Mouse (Mus musculus) heart, embryonic 14.5 days (tissue): ENCODE results near the gene BC025920. TPM values are rescaled to one million over a fixed set of nuclear protein-coding genes. Genes with fewer than 3 reads are reported as not detected.

Source experiments
- ATAC-seq: fragments of 200-750 bp; cut with Nextera tagmentation; 2 replicates; pipeline ENCODE4 v1.8.0; 2017; ENCODE audit warnings: low read depth, moderate TSS enrichment; ENCODE audit not compliant: insufficient number of reproducible peaks, insufficient read depth, low FRiP score
- H3K27ac ChIP-seq, 2 experiments: fragments of 200-500 bp in 1 of 2; fragments of 300-500 bp in 1 of 2; sonication (generic) in 1 of 2; replicated peaks in 1 of 2; 2 replicates each; pipeline ENCODE4 v1.5.1; 2012 to 2014; ENCODE audit warnings: low read depth in 2 of 2, low read length in 2 of 2, control low read depth in 1 of 2, mild to moderate bottlenecking in 1 of 2, mixed read lengths in 1 of 2; ENCODE audit not compliant: control insufficient read depth in 1 of 2, insufficient read depth in 1 of 2
- H3K27me3 ChIP-seq: fragments of 300-500 bp; sonication (generic); 2 replicates; pipeline ENCODE4 v1.6.1; 2014; ENCODE audit warnings: mild to moderate bottlenecking, low read length, control low read depth; ENCODE audit not compliant: control insufficient read depth, insufficient read depth
- H3K36me3 ChIP-seq: fragments of 300-500 bp; sonication (generic); 2 replicates; pipeline ENCODE4 v1.6.1; 2014; ENCODE audit warnings: mild to moderate bottlenecking, control low read depth, low read length, mixed read lengths; ENCODE audit not compliant: control insufficient read depth, insufficient read depth
- H3K4me1 ChIP-seq, 2 experiments: fragments of 200-500 bp in 1 of 2; fragments of 300-500 bp in 1 of 2; sonication (generic) in 1 of 2; 2 replicates each; pipeline ENCODE4 v1.6.1; 2012 to 2014; ENCODE audit warnings: low read length in 2 of 2, control low read depth in 1 of 2, mixed read lengths in 1 of 2; ENCODE audit not compliant: control insufficient read depth in 2 of 2, insufficient read depth in 2 of 2
- H3K4me2 ChIP-seq: fragments of 300-500 bp; sonication (generic); 2 replicates; pipeline ENCODE4 v1.6.1; 2014; ENCODE audit warnings: mild to moderate bottlenecking, low read length
- H3K4me3 ChIP-seq, 2 experiments: fragments of 200-500 bp in 1 of 2; fragments of 300-500 bp in 1 of 2; sonication (generic) in 1 of 2; 2 replicates each; pipeline ENCODE4 v1.5.1; 2012 to 2014; ENCODE audit warnings: low read length in 2 of 2, mild to moderate bottlenecking in 2 of 2, control low read depth in 1 of 2, low read depth in 1 of 2, moderate library complexity in 1 of 2; ENCODE audit not compliant: control insufficient read depth in 1 of 2, insufficient read depth in 1 of 2
- H3K9ac ChIP-seq: fragments of 300-500 bp; sonication (generic); 2 replicates; pipeline ENCODE4 v1.6.1; 2014; ENCODE audit warnings: mild to moderate bottlenecking, low read length
- H3K9me3 ChIP-seq: fragments of 300-500 bp; sonication (generic); 2 replicates; pipeline ENCODE4 v1.6.1; 2016; ENCODE audit warnings: low read length, control low read depth; ENCODE audit not compliant: control insufficient read depth
- WGBS: fragments of 180-500 bp; shearing (Covaris S2); extraction: QIAGEN DNeasy Blood & Tissue Kit; methylation state at CpG from one replicate; pipeline ENCODE4 v1.1.7; 2014; 5-methylcytosine and 5-hydroxymethylcytosine counted together
- polyA plus RNA-seq: library from polyadenylated mRNA; unstranded; fragments of >200 nt; fragmentation: Nextera tagmentation; extraction: Ambion mirVana; gene quantifications from 2 replicates; pipeline ENCODE4 v1.2.1, GENCODE M21; 2014

Gene BC025920
- polyA plus RNA-seq, 1 experiment from 2014 or later: 0.35 TPM

- ATAC-seq: no peak
- Histone ChIP-seq H3K36me3 (peaks cover 37% of the 10 kb centered on the region), H3K9me3 (no peaks in the 10 kb centered on the region), H3K4me2 (no peak overlapping the region), H3K27me3 (peaks cover 5% of the 10 kb centered on the region; the same call in 1 of the 2 replicates), H3K4me1 (peaks cover 11 to 15% of the 10 kb centered on the region in 2 experiments), H3K27ac (no peak overlapping the region), H3K4me3 (no peak overlapping the region), H3K9ac (no peak overlapping the region)
- 56% methylated on average over 9 of the region's 9 CpGs for WGBS
Measured at GRCm38 (mm10) chr10:81591846-81592245, 14.2 kb upstream of the BC025920 start.

DNA sequence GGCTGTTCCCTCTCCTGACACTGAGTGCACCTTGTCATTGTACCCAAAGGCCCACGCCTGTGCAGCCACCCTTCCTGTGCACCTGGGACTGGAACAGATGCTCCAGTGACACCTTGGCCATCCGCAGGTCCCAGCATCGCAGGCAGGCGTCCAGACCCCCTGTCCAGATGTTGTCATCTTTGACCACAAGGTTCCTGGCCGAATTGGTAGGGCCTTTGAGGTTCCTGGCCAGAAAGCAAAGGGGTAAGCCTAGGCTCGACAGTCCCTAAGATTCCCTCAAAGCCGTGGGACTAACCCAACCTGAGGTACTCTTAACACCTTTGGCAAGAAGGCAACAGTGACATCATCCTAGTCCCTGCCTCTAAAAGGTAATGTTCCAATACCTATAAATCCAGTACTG is 13.4 kb upstream of the BC025920 start:
- Histone ChIP-seq H3K9me3 (no peaks in the 10 kb centered on the region), H3K4me1 (peaks cover 16 to 23% of the 10 kb centered on the region in 2 experiments), H3K4me2 (no peak overlapping the region), H3K36me3 (peaks cover 30% of the 10 kb centered on the region), H3K27me3 (peaks cover 5% of the 10 kb centered on the region; the same call in 1 of the 2 replicates), H3K9ac (no peak overlapping the region), H3K4me3 (no peak overlapping the region), H3K27ac (no peak overlapping the region)
- 81% methylated on average over 7 of the region's 7 CpGs for WGBS
- ATAC-seq: no peak

DNA sequence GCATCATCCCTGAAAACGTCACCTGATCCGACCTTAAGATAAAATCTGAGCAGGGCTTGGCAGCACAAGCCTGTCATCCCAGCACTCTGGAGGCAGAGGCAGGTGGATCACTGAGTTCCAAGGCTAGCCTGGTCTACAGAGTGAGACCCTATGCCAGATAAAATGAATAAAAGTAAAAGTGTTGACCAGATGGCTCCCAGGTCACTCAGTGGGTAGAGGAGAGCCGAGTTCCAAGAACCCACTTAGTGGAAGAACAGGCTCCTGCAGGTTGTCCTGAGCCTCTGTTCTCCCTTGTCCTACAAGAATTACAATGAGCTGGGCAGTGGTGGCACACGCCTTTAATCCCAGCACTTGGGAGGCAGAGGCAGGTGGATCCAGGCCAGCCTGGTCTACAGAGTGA is 12.8 kb upstream of the BC025920 start:
- WGBS: 65% methylated on average over 4 of the region's 4 CpGs
- Histone ChIP-seq H3K9me3 (no peaks in the 10 kb centered on the region), H3K27ac (no peak overlapping the region), H3K4me2 (no peak overlapping the region), H3K4me3 (no peak overlapping the region), H3K27me3 (peaks cover 5% of the 10 kb centered on the region; the same call in 1 of the 2 replicates), H3K4me1 (peaks cover 18 to 28% of the 10 kb centered on the region in 2 experiments), H3K9ac (no peak overlapping the region), H3K36me3 (peaks cover 24% of the 10 kb centered on the region)
- no peak for ATAC-seq

DNA sequence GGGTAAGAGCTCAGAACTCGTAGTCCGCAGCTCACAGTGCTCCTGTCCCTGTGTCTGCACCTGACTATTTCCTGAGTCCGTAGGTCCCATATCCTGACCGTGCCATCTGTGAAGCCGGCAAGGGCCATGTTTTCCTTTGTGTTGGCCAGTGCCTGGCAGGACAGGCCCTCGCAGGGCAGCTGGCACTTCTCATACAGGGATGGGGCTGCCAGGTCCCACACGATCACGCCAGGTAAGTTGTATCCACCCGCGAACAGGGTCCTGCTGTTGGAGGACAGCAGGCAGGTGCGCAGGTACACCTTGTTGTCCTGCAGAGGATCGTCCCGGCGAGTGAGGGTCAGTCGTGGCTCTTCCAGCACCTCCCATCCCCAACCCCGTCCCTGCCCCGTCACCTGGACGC is 12.1 kb upstream of the BC025920 start:
- Histone ChIP-seq H3K9ac (no peak overlapping the region), H3K36me3 (peaks cover 17% of the 10 kb centered on the region), H3K4me1 (peaks cover 18 to 28% of the 10 kb centered on the region in 2 experiments), H3K4me2 (no peak overlapping the region), H3K27me3 (peaks cover 5% of the 10 kb centered on the region; the same call in 1 of the 2 replicates), H3K4me3 (no peak overlapping the region), H3K27ac (no peak overlapping the region), H3K9me3 (no peaks in the 10 kb centered on the region)
- WGBS: 72% methylated on average over 18 of the region's 18 CpGs
- no peak for ATAC-seq

- Histone ChIP-seq H3K4me2 (no peak overlapping the region), H3K9ac (peak overlapping the region; percentile 11; the same call in 1 of the 2 replicates), H3K27ac (no peak overlapping the region), H3K27me3 (peaks cover 5% of the 10 kb centered on the region; the same call in 1 of the 2 replicates), H3K9me3 (no peaks in the 10 kb centered on the region), H3K4me3 (no peak overlapping the region), H3K4me1 (peaks cover 25 to 37% of the 10 kb centered on the region in 2 experiments), H3K36me3 (0 out of 2 replicates have a peak, but pooled peaks cover 4% of the 10 kb centered on the region)
- no peak for ATAC-seq
- 34% methylated on average over 5 of the region's 5 CpGs for WGBS
Measured at GRCm38 (mm10) chr10:81595599-81595998, 10.5 kb upstream of the BC025920 start.

DNA sequence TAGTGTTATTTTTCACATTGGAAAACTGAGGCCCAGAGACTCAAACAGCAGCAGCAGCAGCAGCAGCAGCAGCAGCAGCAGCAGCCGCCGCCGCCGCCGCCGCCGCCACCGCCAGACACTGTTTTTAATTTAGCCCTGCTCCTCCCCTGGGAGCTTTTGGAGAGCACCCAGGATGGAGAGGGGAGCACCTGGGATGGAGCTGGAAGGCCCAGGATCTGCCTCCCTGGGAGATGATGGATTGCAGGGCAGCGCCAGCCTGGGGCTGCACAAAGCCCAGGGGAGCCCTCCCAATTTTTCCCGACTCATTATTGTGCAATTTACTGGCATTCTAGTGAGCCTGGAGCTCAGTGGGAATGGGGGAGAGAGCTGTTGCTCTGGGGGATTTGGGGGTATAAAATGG is 9.5 kb upstream of the BC025920 start:
- Histone ChIP-seq H3K27ac (peak overlapping the region; percentile 21 to 72; a peak in 3 of 4 replicates), H3K4me1 (peaks cover 33 to 44% of the 10 kb centered on the region in 2 experiments), H3K27me3 (peaks cover 5% of the 10 kb centered on the region; the same call in 1 of the 2 replicates), H3K4me2 (peak overlapping the region; percentile 66), H3K36me3 (no peaks in the 10 kb centered on the region), H3K4me3 (peak overlapping the region; percentile 26 to 30), H3K9me3 (no peaks in the 10 kb centered on the region), H3K9ac (peak overlapping the region; percentile 63)
- WGBS: 7% methylated on average over 10 of the region's 10 CpGs
- no peak for ATAC-seq

GRCm38 (mm10) chr10:81597137-81597950 is 8.7 kb upstream of the BC025920 start:
- Histone ChIP-seq H3K9me3 (no peaks in the 10 kb centered on the region), H3K9ac (peak overlapping the region; percentile 63), H3K36me3 (no peaks in the 10 kb centered on the region), H3K27ac (peak overlapping the region; percentile 72 to 78), H3K4me2 (peak overlapping the region; percentile 66), H3K27me3 (peaks cover 5% of the 10 kb centered on the region; the same call in 1 of the 2 replicates), H3K4me3 (peak overlapping the region; percentile 30 to 40), H3K4me1 (peaks cover 35 to 47% of the 10 kb centered on the region in 2 experiments)
- 0 out of 2 replicates have a peak, but pooled peaks have one; percentile 22 for ATAC-seq
- WGBS: 9% methylated on average over 11 of the region's 12 CpGs
